Mouse (Mus musculus) adrenal gland, postnatal 25 days (tissue): Measurements from ENCODE around the gene Ifna6. TPM values are rescaled to one million over a fixed set of nuclear protein-coding genes. Genes with fewer than 3 reads are reported as not detected.
A peak's percentile ranks its signal among the peaks of the same experiment; 100 is the strongest.
"Not testable (repeated sequence)": the region's sequence is repeated elsewhere in the genome, so short reads cannot be mapped to it uniquely, and the experiment has no call there.

Experiments
- DNase-seq: peaks from one replicate; pipeline ENCODE4 v3.0.0; 2021; ENCODE audit warnings: mixed read lengths
- long read RNA-seq: library from polyadenylated mRNA; stranded (forward); transcript quantifications from one replicate; pipeline ENCODE4 v2.0.0, GENCODE M21; 2021
- total RNA-seq: library from RNA; stranded (reverse); gene quantifications from 2 replicates; pipeline ENCODE4 v1.2.3, GENCODE M21; 2021

Gene Ifna6
- total RNA-seq = not detected in 2 replicates
- long read RNA-seq = 0 reads

- DNase-seq = not testable (repeated sequence)
Observed at GRCm38 (mm10) chr4:88827116-88827515, at the start of gene Ifna6. Gene Ifna6, plus strand, starts transcription at chr4:88827416.

GRCm38 (mm10) chr4:88779550-88779949 lies 47.7 kb upstream of the Ifna6 start, which contains the start of gene Gm13272:
Gene Gm13272, plus strand, starts transcription at chr4:88779850.
- DNase-seq = not testable (repeated sequence)

GRCm38 (mm10) chr4:88780320-88780719 lies 46.9 kb upstream of the Ifna6 start:
- DNase-seq = not testable (repeated sequence)

- not testable (repeated sequence) for DNase-seq
Observed at GRCm38 (mm10) chr4:88781831-88782230, 45.4 kb upstream of the Ifna6 start, which contains the start of gene Ifnz. Gene Ifnz, plus strand, starts transcription at chr4:88782131.

- peak; percentile 22 for DNase-seq
Observed at GRCm38 (mm10) chr4:88782335-88782734, 44.9 kb upstream of the Ifna6 start.

GRCm38 (mm10) chr4:88785409-88785808 lies 41.8 kb upstream of the Ifna6 start, which contains the start of gene Gm13276:
Gene Gm13276, plus strand, starts transcription at chr4:88785709.
- not testable (repeated sequence) for DNase-seq

GRCm38 (mm10) chr4:88788402-88788801 lies 38.8 kb upstream of the Ifna6 start, which contains the start of gene Gm13277:
Gene Gm13277, plus strand, starts transcription at chr4:88788632.
- DNase-seq = peak; percentile 60

GRCm38 (mm10) chr4:88791250-88791649 lies 36.0 kb upstream of the Ifna6 start, which contains the start of gene Gm13278:
Gene Gm13278, plus strand, starts transcription at chr4:88791550.
- not testable (repeated sequence) for DNase-seq

GRCm38 (mm10) chr4:88793936-88794675 lies 33.1 kb upstream of the Ifna6 start, which contains the start of gene Gm13275:
Gene Gm13275, plus strand, starts transcription at chr4:88794487.
- DNase-seq = peak; percentile 17

GRCm38 (mm10) chr4:88797097-88797496 lies 30.1 kb upstream of the Ifna6 start, which contains the start of gene Gm13279:
Gene Gm13279, plus strand, starts transcription at chr4:88797397.
- DNase-seq = not testable (repeated sequence)

GRCm38 (mm10) chr4:88799365-88799764 lies 27.9 kb upstream of the Ifna6 start, which contains the start of gene Gm13285:
Gene Gm13285, plus strand, starts transcription at chr4:88799665.
- DNase-seq = not testable (repeated sequence)

- not testable (repeated sequence) for DNase-seq
Observed at GRCm38 (mm10) chr4:88802954-88803353, 24.3 kb upstream of the Ifna6 start, which contains the start of gene Gm13287. Gene Gm13287, plus strand, starts transcription at chr4:88803254.

- not testable (repeated sequence) for DNase-seq
Observed at GRCm38 (mm10) chr4:88805231-88805630, 22.0 kb upstream of the Ifna6 start, which contains the start of gene Gm13288. Gene Gm13288, plus strand, starts transcription at chr4:88805531.

- peak; percentile 26 for DNase-seq
Observed at GRCm38 (mm10) chr4:88805761-88806160, 21.5 kb upstream of the Ifna6 start.

- no peak for DNase-seq
Observed at GRCm38 (mm10) chr4:88815928-88816327, 11.3 kb upstream of the Ifna6 start, which contains the start of gene Ifna7. Gene Ifna7, plus strand, starts transcription at chr4:88816228.

GRCm38 (mm10) chr4:88819659-88820058 lies 7.6 kb upstream of the Ifna6 start, which contains the start of gene Ifna11:
Gene Ifna11, plus strand, starts transcription at chr4:88819959.
- no peak for DNase-seq

- no peak for DNase-seq
Observed at GRCm38 (mm10) chr4:88822995-88823394, 4.2 kb upstream of the Ifna6 start.

GRCm38 (mm10) chr4:88830523-88830922 lies 3.3 kb downstream of the Ifna6 start:
- peak; percentile 7 for DNase-seq

- DNase-seq = not testable (repeated sequence)
Observed at GRCm38 (mm10) chr4:88835225-88835624, 8.0 kb downstream of the Ifna6 start, which contains the start of gene Ifna5. Gene Ifna5, plus strand, starts transcription at chr4:88835525.

GRCm38 (mm10) chr4:88838828-88839227 lies 11.6 kb downstream of the Ifna6 start:
- no peak for DNase-seq

- no peak for DNase-seq
Observed at GRCm38 (mm10) chr4:88840058-88840457, 12.8 kb downstream of the Ifna6 start.

- DNase-seq = no peak
Observed at GRCm38 (mm10) chr4:88841438-88841911, 14.3 kb downstream of the Ifna6 start, which contains the start of gene Ifna4. Gene Ifna4, plus strand, starts transcription at chr4:88841861.

- DNase-seq = no peak
Observed at GRCm38 (mm10) chr4:88845334-88845733, 18.1 kb downstream of the Ifna6 start.
